Mouse (Mus musculus) cerebellum, adult 9-10 months (tissue): Measurements from ENCODE around the gene Rad51b.

Experiments
- DNase-seq: peaks from one replicate; pipeline ENCODE4 v3.0.0; 2022

Gene Rad51b

GRCm38 (mm10) chr12:79813566-79814305 is 516.7 kb downstream of the Rad51b start:
- no peak for DNase-seq

GRCm38 (mm10) chr12:79814312-79815091 is 517.4 kb downstream of the Rad51b start:
- no peak for DNase-seq

- no peak for DNase-seq
Measured at GRCm38 (mm10) chr12:79816241-79816640, 519.2 kb downstream of the Rad51b start.

GRCm38 (mm10) chr12:79820228-79820958 is 523.3 kb downstream of the Rad51b start:
- DNase-seq: no peak

- DNase-seq: no peak
Measured at GRCm38 (mm10) chr12:79821901-79822300, 524.8 kb downstream of the Rad51b start.

GRCm38 (mm10) chr12:79822401-79822800 is 525.3 kb downstream of the Rad51b start:
- no peak for DNase-seq

GRCm38 (mm10) chr12:79825922-79826321 is 528.8 kb downstream of the Rad51b start:
- no peak for DNase-seq

GRCm38 (mm10) chr12:79827233-79827692 is 530.2 kb downstream of the Rad51b start:
- no peak for DNase-seq

- no peak for DNase-seq
Measured at GRCm38 (mm10) chr12:79827735-79828134, 530.7 kb downstream of the Rad51b start.

- DNase-seq: no peak
Measured at GRCm38 (mm10) chr12:79830686-79831085, 533.6 kb downstream of the Rad51b start.

- DNase-seq: no peak
Measured at GRCm38 (mm10) chr12:79832611-79833010, 535.5 kb downstream of the Rad51b start.

- no peak for DNase-seq
Measured at GRCm38 (mm10) chr12:79835521-79835920, 538.4 kb downstream of the Rad51b start.

- DNase-seq: no peak
Measured at GRCm38 (mm10) chr12:79838181-79838961, 541.3 kb downstream of the Rad51b start.

- no peak for DNase-seq
Measured at GRCm38 (mm10) chr12:79839096-79839941, 542.2 kb downstream of the Rad51b start.

- no peak for DNase-seq
Measured at GRCm38 (mm10) chr12:79840465-79840864, 543.4 kb downstream of the Rad51b start.

- no peak for DNase-seq
Measured at GRCm38 (mm10) chr12:79841248-79841647, 544.2 kb downstream of the Rad51b start.

GRCm38 (mm10) chr12:79842319-79842718 is 545.2 kb downstream of the Rad51b start:
- DNase-seq: no peak

GRCm38 (mm10) chr12:79843002-79843401 is 545.9 kb downstream of the Rad51b start:
- no peak for DNase-seq

GRCm38 (mm10) chr12:79843496-79843895 is 546.4 kb downstream of the Rad51b start:
- no peak for DNase-seq

GRCm38 (mm10) chr12:79846247-79847151 is 549.4 kb downstream of the Rad51b start:
- DNase-seq: no peak
